Mouse (Mus musculus) olfactory bulb, adult 2 months (tissue): Measurements from ENCODE around the gene Pogk.

Source experiments
- CTCF ChIP-seq: fragments of 200-500 bp; IDR thresholded peaks from 2 replicates; pipeline ENCODE4 v1.5.1; 2012; ENCODE audit warnings: low read depth, mild to moderate bottlenecking, low read length, moderate library complexity; ENCODE audit not compliant: insufficient read depth
- POLR2A ChIP-seq: fragments of 200-500 bp; IDR thresholded peaks from 2 replicates; pipeline ENCODE4 v1.6.1; 2012; ENCODE audit warnings: mild to moderate bottlenecking, low read depth, low read length, moderate library complexity; ENCODE audit not compliant: insufficient read depth

DNA sequence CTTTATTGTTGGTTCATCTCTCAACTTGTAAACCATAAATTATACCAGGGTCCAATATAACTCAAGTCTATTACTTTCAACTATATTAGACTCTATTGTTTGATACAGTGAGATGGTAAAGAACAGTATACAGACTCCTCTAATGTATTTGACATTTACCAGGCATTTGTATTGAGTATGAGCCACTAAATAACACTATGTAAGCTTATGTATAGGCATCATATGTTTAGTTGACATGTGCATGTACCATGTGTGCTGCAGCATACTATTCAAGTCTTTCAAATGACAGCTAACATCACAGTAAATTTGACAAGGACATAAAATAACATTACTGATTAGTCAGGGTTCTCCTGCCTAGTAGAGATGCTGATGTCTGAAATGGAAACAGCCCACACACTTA lies 46.5 kb downstream of the Pogk start:
- no peak for TF ChIP-seq CTCF
- TF ChIP-seq POLR2A = no peak
